Mouse (Mus musculus): ENCODE data around the gene Ptprr.
A peak's percentile ranks its signal among the peaks of the same experiment; 100 is the strongest.

Ptprr gene

DNA sequence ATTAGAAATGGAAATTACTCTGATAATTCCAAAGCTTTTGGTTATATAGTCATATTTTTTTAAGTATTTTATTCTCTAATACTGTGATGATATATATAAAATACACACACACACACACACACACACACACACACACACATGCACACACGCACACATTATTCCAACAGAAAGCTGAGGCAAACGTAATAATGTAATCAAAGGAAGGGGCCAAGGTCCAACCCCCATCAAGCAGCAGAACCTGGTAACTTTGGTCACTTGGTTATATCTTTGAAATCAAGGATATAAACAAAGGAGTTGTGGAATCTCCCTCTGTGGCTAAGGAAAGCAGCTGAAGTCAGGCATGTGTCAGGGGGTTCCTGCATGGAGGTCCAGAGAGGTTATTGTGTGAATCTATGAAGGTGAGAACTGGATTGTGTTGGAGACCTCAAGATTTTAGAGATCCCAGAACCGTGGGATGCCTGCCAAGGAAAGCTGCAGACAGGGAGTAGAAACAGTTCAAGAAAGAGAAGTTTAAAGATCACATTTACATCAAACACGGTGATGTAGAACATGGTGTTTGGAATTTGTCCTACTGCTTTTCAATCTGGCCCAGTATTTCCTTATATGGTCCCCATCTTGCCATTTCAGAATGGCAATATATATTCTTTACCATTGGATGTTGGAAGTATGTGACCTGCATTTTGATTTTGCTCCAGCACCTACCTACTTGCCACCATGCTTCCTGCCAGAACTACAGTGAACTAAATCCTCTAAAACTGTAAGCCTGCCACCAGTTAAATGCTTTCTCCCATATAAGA is 98.1 kb downstream of the Ptprr start:
- no peak for DNase-seq (ENCODE audit: low spot score in 2 of 2)

DNA sequence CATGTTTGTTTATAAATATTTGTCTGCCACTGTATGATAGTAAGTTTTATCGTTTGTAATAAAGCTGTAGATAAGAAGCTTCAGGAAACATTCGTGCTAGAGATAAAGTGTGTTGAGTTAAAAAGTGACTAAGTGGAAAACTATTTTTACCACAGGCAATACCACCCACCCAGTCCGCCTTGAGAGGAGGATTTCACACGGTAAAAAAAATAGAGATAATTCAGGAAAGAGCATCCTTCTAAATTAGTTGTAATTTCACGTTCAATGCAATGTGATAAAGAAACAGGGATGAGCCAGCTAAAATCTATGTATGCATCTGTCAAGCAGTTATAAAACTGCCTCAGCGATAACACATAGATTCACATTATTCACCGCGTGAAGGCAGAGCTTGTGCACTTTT is 99.0 kb downstream of the Ptprr start:
- DNase-seq (ENCODE audit: low spot score in 2 of 2): peak; percentile 28 to 31

DNA sequence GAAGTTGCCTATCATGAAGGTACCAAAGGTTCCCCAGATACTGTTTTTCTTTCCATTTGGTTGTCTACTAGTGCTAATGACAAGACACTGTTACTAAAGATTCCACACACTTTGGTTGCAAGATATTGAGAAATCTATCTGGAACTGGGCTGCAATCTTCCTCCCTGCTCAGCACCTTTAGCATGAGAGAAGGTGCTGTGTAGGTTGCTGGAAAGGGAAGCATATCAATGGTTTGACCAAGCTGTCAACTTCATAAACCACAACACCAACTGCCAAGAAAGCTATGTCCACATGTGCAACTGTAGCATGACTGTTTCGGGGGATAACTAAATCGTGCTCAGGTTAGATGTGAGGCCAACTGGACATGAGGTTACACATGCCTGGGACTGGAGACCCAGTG is 103.5 kb downstream of the Ptprr start:
- no peak for DNase-seq (ENCODE audit: low spot score in 2 of 2)

DNA sequence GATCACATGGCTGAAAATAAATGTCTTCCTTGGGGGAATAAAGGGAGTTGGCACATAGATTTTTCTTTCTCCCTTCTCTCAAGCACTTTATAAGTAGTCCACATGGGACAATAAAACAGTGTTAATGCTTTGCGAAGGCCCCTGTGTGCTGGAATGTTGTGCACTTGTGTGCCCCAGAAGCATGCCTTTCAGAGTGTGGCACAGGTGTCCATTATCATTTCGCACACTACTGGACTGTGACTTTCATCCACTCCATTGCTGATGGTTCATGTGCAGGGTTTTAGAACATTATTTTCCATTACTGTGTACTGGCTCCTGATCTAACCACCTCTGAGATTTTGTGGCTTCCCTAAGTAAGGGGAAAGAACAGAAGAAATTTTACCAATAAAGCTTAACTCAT is 105.8 kb downstream of the Ptprr start:
- DNase-seq (ENCODE audit: low spot score in 2 of 2): no peak

DNA sequence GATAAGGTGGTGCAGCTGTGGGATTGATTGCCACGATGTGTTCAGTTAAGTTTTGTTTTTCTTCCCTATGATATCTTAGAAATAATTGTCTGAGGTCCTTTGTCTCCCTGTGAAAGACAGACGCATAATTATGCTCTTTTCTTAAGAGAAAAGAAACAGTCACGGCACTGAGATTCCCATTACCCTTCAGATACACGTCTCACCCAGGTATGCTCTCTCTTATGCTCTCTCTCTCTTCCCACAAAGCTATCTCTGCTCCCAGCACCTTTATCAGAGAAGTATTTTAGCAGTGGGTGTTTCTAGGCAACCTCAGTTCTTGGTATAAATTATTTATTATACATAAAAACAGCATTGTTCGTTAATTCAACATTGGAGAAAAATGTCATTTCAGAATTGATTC is 107.4 kb downstream of the Ptprr start:
- no peak for DNase-seq (ENCODE audit: low spot score in 2 of 2)

DNA sequence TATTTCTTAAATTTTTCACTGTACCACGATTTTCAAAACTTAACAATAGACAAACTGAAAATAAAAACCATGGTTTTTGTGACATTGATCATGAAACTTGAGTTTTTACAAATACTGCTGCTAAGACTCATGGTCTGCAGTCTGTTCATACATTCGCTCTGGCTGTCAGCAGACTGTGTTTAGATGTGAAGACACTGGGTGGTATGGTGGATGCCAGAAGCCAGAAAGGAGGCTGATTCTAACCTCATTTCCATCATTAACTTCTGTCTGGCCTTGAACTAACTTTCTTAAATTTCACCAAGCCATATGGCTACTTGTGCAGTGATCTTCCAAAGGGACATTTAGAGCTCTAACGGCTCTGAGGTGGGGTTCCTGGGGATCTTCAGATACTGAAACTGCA is 112.4 kb downstream of the Ptprr start:
- DNase-seq (ENCODE audit: low spot score in 2 of 2): no peak

DNA sequence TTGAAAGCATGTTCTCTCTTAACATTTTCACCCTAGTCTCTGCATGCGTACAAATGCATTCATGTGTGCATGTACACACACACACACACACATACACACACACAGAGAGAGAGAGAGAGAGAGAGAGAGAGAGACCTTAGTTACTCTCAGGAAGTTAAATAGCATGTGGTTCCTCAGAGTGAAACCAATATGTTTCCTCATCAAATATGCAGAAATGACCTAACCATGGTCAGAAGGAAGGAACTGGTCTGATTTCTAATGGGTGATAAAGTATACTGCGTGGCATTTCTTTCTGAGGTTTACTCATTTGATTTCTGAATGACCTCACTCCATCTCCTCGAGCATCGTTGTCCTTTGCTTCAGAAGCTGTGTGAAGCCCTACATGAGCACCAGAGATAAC is 113.2 kb downstream of the Ptprr start:
- DNase-seq (ENCODE audit: low spot score in 2 of 2): no peak

- DNase-seq (ENCODE audit: low spot score in 2 of 2): peak in 1 of 2 experiments; percentile 64
Measured at GRCm38 (mm10) chr10:116132233-116132632, 114.2 kb downstream of the Ptprr start.

- DNase-seq (ENCODE audit: low spot score in 2 of 2): no peak
Measured at GRCm38 (mm10) chr10:116135187-116135586, 117.2 kb downstream of the Ptprr start.

- DNase-seq (ENCODE audit: low spot score in 2 of 2): no peak
Measured at GRCm38 (mm10) chr10:116140226-116140625, 122.2 kb downstream of the Ptprr start.

GRCm38 (mm10) chr10:116143684-116144083 is 125.7 kb downstream of the Ptprr start:
- no peak for DNase-seq (ENCODE audit: low spot score in 2 of 2)

GRCm38 (mm10) chr10:116146091-116146490 is 128.1 kb downstream of the Ptprr start:
- DNase-seq (ENCODE audit: low spot score in 2 of 2): no peak

GRCm38 (mm10) chr10:116154707-116155106 is 136.7 kb downstream of the Ptprr start:
- DNase-seq (ENCODE audit: low spot score in 2 of 2): no peak

GRCm38 (mm10) chr10:116156699-116157098 is 138.7 kb downstream of the Ptprr start:
- no peak for DNase-seq (ENCODE audit: low spot score in 2 of 2)

DNA sequence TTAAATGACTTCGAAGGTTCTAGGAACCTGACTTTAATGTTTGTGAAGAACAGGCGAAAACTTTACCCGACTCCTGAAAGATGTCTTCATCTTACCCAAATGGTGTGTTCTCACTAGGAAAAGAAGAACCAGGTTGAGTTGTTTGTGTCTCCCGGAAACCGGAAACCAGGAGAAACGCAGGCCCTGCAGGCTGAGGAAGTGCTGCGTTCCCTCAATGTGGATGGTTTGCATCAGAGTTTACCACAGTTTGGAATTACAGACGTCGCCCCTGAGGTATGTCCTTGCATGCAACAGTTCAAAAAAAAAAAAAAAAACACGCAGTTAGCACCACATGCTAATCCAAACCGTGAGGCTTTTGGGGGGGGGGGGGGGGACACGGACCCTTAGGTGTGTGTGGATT is 144.3 kb downstream of the Ptprr start:
- DNase-seq (ENCODE audit: low spot score in 2 of 2): no peak

GRCm38 (mm10) chr10:116175324-116175883 is 157.4 kb downstream of the Ptprr start:
- DNase-seq (ENCODE audit: low spot score in 2 of 2): no peak

GRCm38 (mm10) chr10:116177390-116178179 is 159.6 kb downstream of the Ptprr start:
- no peak for DNase-seq (ENCODE audit: low spot score in 2 of 2)

GRCm38 (mm10) chr10:116181235-116181634 is 163.2 kb downstream of the Ptprr start:
- DNase-seq (ENCODE audit: low spot score in 2 of 2): no peak

- DNase-seq (ENCODE audit: low spot score in 2 of 2): peak; percentile 24 to 46
Measured at GRCm38 (mm10) chr10:116182221-116182620, 164.2 kb downstream of the Ptprr start.

DNA sequence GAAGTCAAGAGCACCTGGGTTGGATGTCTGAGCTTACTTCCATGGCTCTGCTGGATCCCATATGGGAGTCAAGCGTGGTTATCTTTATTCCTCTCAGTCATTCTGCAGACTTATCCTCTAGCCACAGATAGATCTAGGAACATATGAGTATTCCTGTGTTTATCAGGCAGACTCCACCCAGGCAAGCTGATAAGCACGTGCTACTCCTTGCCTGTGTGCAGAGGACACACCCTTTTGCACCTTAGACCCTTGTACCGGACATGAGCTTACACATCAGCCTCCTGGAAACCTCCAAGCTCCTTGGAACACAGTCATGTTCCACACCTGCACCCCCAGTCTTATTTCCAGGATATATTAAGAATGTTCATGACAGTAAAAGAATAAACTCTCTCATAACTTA is 165.2 kb downstream of the Ptprr start:
- DNase-seq (ENCODE audit: low spot score in 2 of 2): no peak

DNA sequence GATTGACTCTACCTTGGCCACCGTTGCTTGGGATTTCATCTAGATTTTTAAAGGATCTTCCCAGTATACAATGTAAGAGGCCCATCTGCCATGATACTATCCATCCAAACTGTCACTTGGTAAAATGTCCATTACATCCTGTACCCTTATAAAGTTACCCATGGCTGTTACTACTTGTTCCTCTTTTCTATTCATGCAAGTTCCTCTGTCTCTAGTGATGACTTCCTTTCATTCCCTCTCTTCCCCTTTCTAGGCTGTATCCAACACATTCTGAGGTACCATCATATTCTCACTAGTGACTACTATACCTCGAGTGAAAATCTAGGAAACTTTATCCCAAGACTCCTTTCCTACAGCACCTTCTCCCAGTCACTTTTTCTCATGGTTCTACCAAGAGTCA is 173.7 kb downstream of the Ptprr start:
- no peak for DNase-seq (ENCODE audit: low spot score in 2 of 2)

- no peak for DNase-seq (ENCODE audit: low spot score in 2 of 2)
Measured at GRCm38 (mm10) chr10:116192293-116192692, 174.3 kb downstream of the Ptprr start.

- DNase-seq (ENCODE audit: low spot score in 2 of 2): no peak
Measured at GRCm38 (mm10) chr10:116194409-116194808, 176.4 kb downstream of the Ptprr start.
